ENCODE assay signal across 31 mouse cellular contexts in genomic region chr1:162729436-162729835, GRCm38 (mm10). TPM values are rescaled to one million over a fixed set of nuclear protein-coding genes. Genes with fewer than 3 reads are reported as not detected.
DNase-seq lines count a peak whose midpoint lies in the region; ATAC-seq and TF ChIP-seq lines count a peak whose summit lies in the region.
"Had no signal": no experiment of that assay in that cellular context is flagged by ENCODE, and none has a peak within 500 bp of the region (broad histone marks: within the 10 kb centered on the region; RNA-seq: fewer than 3 reads in every experiment).

No protein-coding gene starts in this region.

- peaks cover 3% of the 10 kb centered on the region; the same call in 1 of the 2 replicates for H3K4me1 ChIP-seq in hindbrain, embryonic 12.5 days
- H3K4me1 ChIP-seq in hindbrain, postnatal 0 days (ENCODE audit: insufficient read depth, low read length), result no peaks in the 10 kb centered on the region
- H3K4me1 ChIP-seq in hindbrain, embryonic 13.5 days (replicated peaks), result peaks cover 11% of the 10 kb centered on the region; the same call in 1 of the 2 replicates
- H3K4me1 ChIP-seq: limb, embryonic 12.5 days; midbrain, embryonic 15.5 days had no signal

- no peak overlapping the region for H3K27ac ChIP-seq in hindbrain, embryonic 12.5 days
- no peak overlapping the region for H3K27ac ChIP-seq in hindbrain, postnatal 0 days
- H3K27ac ChIP-seq in hindbrain, embryonic 13.5 days, result peak overlapping the region; percentile 60
- H3K27ac ChIP-seq: embryonic facial prominence, embryonic 13.5 days; forebrain, embryonic 10.5 days; heart, adult 2 months; limb, embryonic 12.5 days; liver, embryonic 15.5 days; midbrain, embryonic 10.5 days; midbrain, embryonic 15.5 days; neural tube, embryonic 13.5 days; stomach, postnatal 0 days had no signal

- no peak overlapping the region for H3K9ac ChIP-seq in hindbrain, embryonic 12.5 days
- no peak overlapping the region for H3K9ac ChIP-seq in hindbrain, postnatal 0 days (replicated peaks; ENCODE audit: low read length)
- no peak overlapping the region for H3K9ac ChIP-seq in hindbrain, embryonic 13.5 days
- H3K9ac ChIP-seq: embryonic facial prominence, embryonic 13.5 days; forebrain, postnatal 0 days; heart, embryonic 12.5 days; limb, embryonic 12.5 days; liver, embryonic 15.5 days; lung, embryonic 14.5 days; midbrain, embryonic 15.5 days; neural tube, embryonic 13.5 days had no signal

- TF ChIP-seq CTCF in hindbrain, postnatal 0 days (IDR thresholded peaks at IDR 0.05; ENCODE audit: low read depth), result no peak
- no peak for TF ChIP-seq CTCF in brain, embryonic 14.5 days (IDR thresholded peaks at IDR 0.05; ENCODE audit: borderline replicate concordance, extremely low read depth, insufficient read depth, insufficient read length)

- H3K4me2 ChIP-seq in hindbrain, embryonic 12.5 days (replicated peaks), result no peak overlapping the region
- H3K4me2 ChIP-seq in hindbrain, postnatal 0 days (ENCODE audit: low read depth, low read length), result no peak overlapping the region
- no peak overlapping the region for H3K4me2 ChIP-seq in hindbrain, embryonic 13.5 days
- H3K4me2 ChIP-seq: embryonic facial prominence, embryonic 13.5 days; heart, embryonic 12.5 days; limb, embryonic 12.5 days; liver, embryonic 15.5 days; lung, embryonic 14.5 days; midbrain, embryonic 15.5 days; neural tube, embryonic 13.5 days had no signal

- no peaks in the 10 kb centered on the region for H3K36me3 ChIP-seq in hindbrain, embryonic 12.5 days
- H3K36me3 ChIP-seq in hindbrain, postnatal 0 days (ENCODE audit: insufficient read depth, low read length), result no peaks in the 10 kb centered on the region
- H3K36me3 ChIP-seq in hindbrain, embryonic 13.5 days, result no peaks in the 10 kb centered on the region
- H3K36me3 ChIP-seq: midbrain, embryonic 15.5 days; neural tube, embryonic 13.5 days had no signal

- no peak for TF ChIP-seq POLR2A in brain, embryonic 14.5 days (IDR thresholded peaks at IDR 0.05; ENCODE audit: borderline replicate concordance, extremely low read depth, insufficient read depth, insufficient read length, poor library complexity, severe bottlenecking)

- 0 out of 2 replicates have a peak, but pooled peaks have one; percentile 40 for ATAC-seq in hindbrain, embryonic 12.5 days (ENCODE audit: low FRiP score)
- no peak for ATAC-seq in hindbrain, postnatal 0 days
- ATAC-seq in hindbrain, embryonic 13.5 days (ENCODE audit: low FRiP score), result no peak
- ATAC-seq: forebrain, postnatal 0 days; inflammation-experienced regulatory T-cells, adult 6 months; midbrain, embryonic 15.5 days had no signal

- WGBS in hindbrain, embryonic 12.5 days, result 49% methylated on average over 2 of the region's 2 CpGs
- 34% methylated on average over 2 of the region's 2 CpGs for WGBS in hindbrain, postnatal 0 days
- WGBS in hindbrain, embryonic 13.5 days, result 23% methylated on average over 2 of the region's 2 CpGs

- no peak overlapping the region for H3K4me3 ChIP-seq in hindbrain, embryonic 12.5 days
- H3K4me3 ChIP-seq in hindbrain, postnatal 0 days (ENCODE audit: low read length), result no peak overlapping the region
- H3K4me3 ChIP-seq in hindbrain, embryonic 13.5 days, result no peak overlapping the region
- H3K4me3 ChIP-seq: embryonic facial prominence, embryonic 13.5 days; forebrain, embryonic 10.5 days; heart, adult 2 months; heart, embryonic 12.5 days; limb, embryonic 12.5 days; liver, embryonic 15.5 days; midbrain, embryonic 10.5 days; midbrain, embryonic 15.5 days; neural tube, embryonic 13.5 days had no signal

- H3K27me3 ChIP-seq in hindbrain, embryonic 12.5 days, result no peaks in the 10 kb centered on the region
- no peaks in the 10 kb centered on the region for H3K27me3 ChIP-seq in hindbrain, postnatal 0 days (ENCODE audit: insufficient read depth, low read length)
- no peaks in the 10 kb centered on the region for H3K27me3 ChIP-seq in hindbrain, embryonic 13.5 days
- H3K27me3 ChIP-seq: embryonic facial prominence, embryonic 13.5 days; heart, embryonic 12.5 days; limb, embryonic 12.5 days; liver, embryonic 15.5 days; midbrain, embryonic 15.5 days; neural tube, embryonic 13.5 days had no signal

- no peaks in the 10 kb centered on the region for H3K9me3 ChIP-seq in hindbrain, embryonic 12.5 days (replicated peaks)
- H3K9me3 ChIP-seq in hindbrain, postnatal 0 days (ENCODE audit: low read length), result no peaks in the 10 kb centered on the region
- no peaks in the 10 kb centered on the region for H3K9me3 ChIP-seq in hindbrain, embryonic 13.5 days
- H3K9me3 ChIP-seq: embryonic facial prominence, embryonic 13.5 days; forebrain, embryonic 10.5 days; heart, embryonic 12.5 days; limb, embryonic 12.5 days; liver, embryonic 15.5 days; midbrain, embryonic 10.5 days; midbrain, embryonic 15.5 days; neural tube, embryonic 13.5 days had no signal

- DNase-seq in hindbrain, postnatal 0 days (ENCODE audit: low spot score), result no peak
- DNase-seq in brain, embryonic 14.5 days (ENCODE audit: low read depth), result peak; percentile 11
- DNase-seq in urinary bladder, postnatal 4 days (ENCODE audit: low spot score in 2 of 2), result no peak
- no peak for DNase-seq in spleen, postnatal 14 days (ENCODE audit: low spot score in 2 of 2)
- DNase-seq: adrenal gland, postnatal 14 days; B cell, adult 2 months; cerebellum, adult 11-12 months; cerebellum, adult 9-11 months; forebrain, postnatal 0 days; heart, adult 2 months; heart, postnatal 4 days; kidney, adult 11 months; kidney, postnatal 14 days; lung, embryonic 14.5 days; lung, postnatal 14 days; right cerebral cortex, adult 18-20 months; spleen, adult 18-20 months; thymus, adult 18-20 months; thymus, postnatal 4 days had no signal

RNA-seq across cellular contexts. Expression of gene Prrc2c, which starts 10.9 kb away (rescaled TPM):
- polyA plus RNA-seq in hindbrain, embryonic 12.5 days (2016; fragmentation: Nextera tagmentation; extraction: Ambion mirVana), result 163 and 180 TPM in 2 replicates
- total RNA-seq in hindbrain, postnatal 0 days (2014; rRNA removed), result 58.9 and 68.6 TPM in 2 replicates
- 133 and 148 TPM in 2 replicates for polyA plus RNA-seq in hindbrain, postnatal 0 days (2015; fragmentation: Nextera tagmentation; extraction: Ambion mirVana)
- polyA plus RNA-seq in brain, embryonic 14.5 days (2012; rRNA removed), result 31.1 and 73.6 TPM in 2 replicates
- 165 and 170 TPM in 2 replicates for polyA plus RNA-seq in hindbrain, embryonic 13.5 days (2015; fragmentation: Nextera tagmentation; extraction: Ambion mirVana)
